Mouse (Mus musculus): ENCODE measurements around the gene Acta2. TPM values are rescaled to one million over a fixed set of nuclear protein-coding genes. Genes with fewer than 3 reads are reported as not detected.
A peak's percentile ranks its signal among the peaks of the same experiment; 100 is the strongest.

Gene Acta2
- polyA plus RNA-seq, 1 experiment from 2014 or later, result 31.5 TPM

GRCm38 (mm10) chr19:34291379-34291778, 36.0 kb upstream of the Acta2 start:
- Histone ChIP-seq H3K27me3 (ENCODE audit: control insufficient read depth, insufficient read depth, low read length) (no peaks in the 10 kb centered on the region), H3K9me3 (ENCODE audit: control insufficient read depth, low read length) (no peaks in the 10 kb centered on the region), H3K4me3 (ENCODE audit: low read depth, low read length) (no peak overlapping the region), H3K9ac (ENCODE audit: low read length) (no peak overlapping the region), H3K4me2 (peak overlapping the region; percentile 72; the same call in 1 of the 2 replicates), H3K27ac (ENCODE audit: low read depth, low read length) (no peak overlapping the region), H3K36me3 (ENCODE audit: control insufficient read depth, insufficient read depth, low read length) (no peaks in the 10 kb centered on the region), H3K4me1 (ENCODE audit: control insufficient read depth, insufficient read depth, low read length) (0 out of 2 replicates have a peak, but pooled peaks cover 7% of the 10 kb centered on the region)
- ATAC-seq (ENCODE audit: low FRiP score), result no peak
- no peak for DNase-seq (ENCODE audit: low spot score, missing footprints)
- 75% methylated on average over 8 of the region's 8 CpGs for WGBS

- Histone ChIP-seq H3K4me1 (ENCODE audit: control insufficient read depth, insufficient read depth, low read length) (0 out of 2 replicates have a peak, but pooled peaks cover 7% of the 10 kb centered on the region), H3K9ac (ENCODE audit: low read length) (no peak overlapping the region), H3K27me3 (ENCODE audit: control insufficient read depth, insufficient read depth, low read length) (no peaks in the 10 kb centered on the region), H3K4me3 (ENCODE audit: low read depth, low read length) (peak overlapping the region; percentile 29), H3K36me3 (ENCODE audit: control insufficient read depth, insufficient read depth, low read length) (no peaks in the 10 kb centered on the region), H3K4me2 (peak overlapping the region; percentile 72), H3K27ac (ENCODE audit: low read depth, low read length) (no peak overlapping the region), H3K9me3 (ENCODE audit: control insufficient read depth, low read length) (no peaks in the 10 kb centered on the region)
- WGBS, result 22% methylated on average over 15 of the region's 15 CpGs
- ATAC-seq (ENCODE audit: low FRiP score) (peak; percentile 34), DNase-seq (ENCODE audit: low spot score, missing footprints) (peak; percentile 86)
Measured at GRCm38 (mm10) chr19:34290872-34291341, 35.5 kb upstream of the Acta2 start.

DNA sequence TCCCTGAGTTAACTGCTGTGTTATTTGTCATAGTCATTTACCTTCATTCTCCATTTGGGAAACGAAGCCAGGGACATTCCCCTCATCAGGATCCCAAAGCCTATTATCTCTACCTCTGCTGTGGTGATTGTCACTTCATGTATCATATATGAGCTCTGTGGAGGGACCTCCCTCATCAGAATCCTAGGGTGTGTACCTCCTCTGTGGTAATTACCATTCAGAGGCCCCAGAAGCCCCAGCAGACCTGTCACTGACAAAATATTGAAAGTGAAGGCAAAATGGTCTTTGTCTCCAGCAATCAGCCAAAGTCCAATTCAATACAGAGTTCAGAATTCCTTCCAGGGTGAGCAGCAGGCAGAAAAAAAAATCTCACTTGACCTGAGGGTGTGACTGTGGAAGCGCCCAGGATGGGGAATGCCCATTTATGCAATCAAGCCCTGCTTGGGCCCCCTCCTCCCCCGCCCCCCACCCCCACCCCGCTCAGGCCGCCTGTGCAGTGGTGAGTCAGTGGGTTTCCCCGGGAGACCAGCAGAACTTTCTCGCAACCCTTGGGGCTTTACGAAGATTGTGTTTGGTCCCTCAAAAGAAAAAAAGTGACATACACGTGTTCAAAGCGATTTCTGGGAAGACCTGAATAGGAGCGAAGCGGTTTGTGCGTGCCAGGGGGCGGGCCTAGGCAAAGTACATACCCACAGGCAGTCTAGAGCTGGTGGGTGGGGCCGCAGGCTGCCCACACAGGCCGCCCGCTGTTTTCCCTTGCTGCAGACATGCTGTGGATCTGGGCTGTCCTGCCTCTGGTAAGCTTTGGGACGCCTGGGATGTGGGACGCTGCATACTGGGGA, 34.8 kb upstream of the Acta2 start, which contains the start of gene Fas:
Fas (plus strand) TSS at position 719 of the 842 bp plus-strand sequence.
- no peaks in the 10 kb centered on the region for H3K36me3 ChIP-seq (ENCODE audit: control insufficient read depth, insufficient read depth, low read length)
- no peaks in the 10 kb centered on the region for H3K9me3 ChIP-seq (ENCODE audit: control insufficient read depth, low read length)
- 3% methylated on average over 19 of the region's 19 CpGs for WGBS
- H3K27me3 ChIP-seq (ENCODE audit: control insufficient read depth, insufficient read depth, low read length), result no peaks in the 10 kb centered on the region
- H3K9ac ChIP-seq (ENCODE audit: low read length), result no peak within 1 kb of the TSS
- ATAC-seq (ENCODE audit: low FRiP score) (peak; percentile 94), DNase-seq (ENCODE audit: low spot score, missing footprints) (peak; percentile 89)
- H3K4me1 ChIP-seq (ENCODE audit: control insufficient read depth, insufficient read depth, low read length), result 0 out of 2 replicates have a peak, but pooled peaks cover 7% of the 10 kb centered on the region
- H3K27ac ChIP-seq (ENCODE audit: low read depth, low read length), result no peak within 1 kb of the TSS
- H3K4me3 ChIP-seq (ENCODE audit: low read depth, low read length), result peak within 1 kb of the TSS; percentile 29
- peak within 1 kb of the TSS; percentile 72 for H3K4me2 ChIP-seq

- no peaks in the 10 kb centered on the region for H3K27me3 ChIP-seq (ENCODE audit: control insufficient read depth, insufficient read depth, low read length)
- no peak overlapping the region for H3K9ac ChIP-seq (ENCODE audit: low read length)
- H3K4me1 ChIP-seq (ENCODE audit: control insufficient read depth, insufficient read depth, low read length), result 0 out of 2 replicates have a peak, but pooled peaks cover 7% of the 10 kb centered on the region
- no peaks in the 10 kb centered on the region for H3K36me3 ChIP-seq (ENCODE audit: control insufficient read depth, insufficient read depth, low read length)
- H3K27ac ChIP-seq (ENCODE audit: low read depth, low read length), result no peak overlapping the region
- WGBS, result 89% methylated on average over 1 of the region's 1 CpGs
- DNase-seq (ENCODE audit: low spot score, missing footprints), result no peak
- no peak overlapping the region for H3K4me2 ChIP-seq
- H3K4me3 ChIP-seq (ENCODE audit: low read depth, low read length), result no peak overlapping the region
- ATAC-seq (ENCODE audit: low FRiP score), result no peak
- H3K9me3 ChIP-seq (ENCODE audit: control insufficient read depth, low read length), result no peaks in the 10 kb centered on the region
Measured at GRCm38 (mm10) chr19:34288696-34289095, 33.3 kb upstream of the Acta2 start.

GRCm38 (mm10) chr19:34287656-34288415, 32.4 kb upstream of the Acta2 start:
- H3K27ac ChIP-seq (ENCODE audit: low read depth, low read length), result no peak overlapping the region
- 87% methylated on average over 13 of the region's 13 CpGs for WGBS
- H3K36me3 ChIP-seq (ENCODE audit: control insufficient read depth, insufficient read depth, low read length), result no peaks in the 10 kb centered on the region
- no peak for DNase-seq (ENCODE audit: low spot score, missing footprints)
- ATAC-seq (ENCODE audit: low FRiP score), result no peak
- no peaks in the 10 kb centered on the region for H3K9me3 ChIP-seq (ENCODE audit: control insufficient read depth, low read length)
- H3K27me3 ChIP-seq (ENCODE audit: control insufficient read depth, insufficient read depth, low read length), result no peaks in the 10 kb centered on the region
- no peak overlapping the region for H3K4me2 ChIP-seq
- 0 out of 2 replicates have a peak, but pooled peaks cover 7% of the 10 kb centered on the region for H3K4me1 ChIP-seq (ENCODE audit: control insufficient read depth, insufficient read depth, low read length)
- no peak overlapping the region for H3K4me3 ChIP-seq (ENCODE audit: low read depth, low read length)
- no peak overlapping the region for H3K9ac ChIP-seq (ENCODE audit: low read length)

DNA sequence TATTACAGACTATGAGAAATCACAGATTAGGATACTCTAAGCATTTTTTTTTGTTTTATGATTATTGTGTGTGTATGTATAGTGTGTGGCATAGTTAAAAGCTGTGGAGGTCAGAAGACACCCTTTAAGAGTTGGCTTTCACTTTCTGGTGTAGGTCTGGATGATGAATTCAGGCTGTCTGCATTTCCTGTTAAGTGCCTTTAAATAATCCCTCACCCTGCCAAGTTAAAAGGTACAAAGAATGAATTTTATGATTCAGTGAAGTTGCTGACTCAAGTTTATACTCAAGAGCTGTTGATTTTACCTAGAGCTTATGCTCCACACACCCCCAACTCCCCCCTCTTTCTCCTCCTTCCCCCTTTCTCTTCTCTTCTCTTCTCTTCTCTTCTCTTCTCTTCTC, 31.8 kb upstream of the Acta2 start:
- Histone ChIP-seq H3K9me3 (ENCODE audit: control insufficient read depth, low read length) (no peaks in the 10 kb centered on the region), H3K9ac (ENCODE audit: low read length) (no peak overlapping the region), H3K4me2 (no peak overlapping the region), H3K27ac (ENCODE audit: low read depth, low read length) (no peak overlapping the region), H3K27me3 (ENCODE audit: control insufficient read depth, insufficient read depth, low read length) (no peaks in the 10 kb centered on the region), H3K36me3 (ENCODE audit: control insufficient read depth, insufficient read depth, low read length) (no peaks in the 10 kb centered on the region), H3K4me1 (ENCODE audit: control insufficient read depth, insufficient read depth, low read length) (0 out of 2 replicates have a peak, but pooled peaks cover 7% of the 10 kb centered on the region), H3K4me3 (ENCODE audit: low read depth, low read length) (no peak overlapping the region)
- ATAC-seq (ENCODE audit: low FRiP score) (no peak), DNase-seq (ENCODE audit: low spot score, missing footprints) (no peak)

DNA sequence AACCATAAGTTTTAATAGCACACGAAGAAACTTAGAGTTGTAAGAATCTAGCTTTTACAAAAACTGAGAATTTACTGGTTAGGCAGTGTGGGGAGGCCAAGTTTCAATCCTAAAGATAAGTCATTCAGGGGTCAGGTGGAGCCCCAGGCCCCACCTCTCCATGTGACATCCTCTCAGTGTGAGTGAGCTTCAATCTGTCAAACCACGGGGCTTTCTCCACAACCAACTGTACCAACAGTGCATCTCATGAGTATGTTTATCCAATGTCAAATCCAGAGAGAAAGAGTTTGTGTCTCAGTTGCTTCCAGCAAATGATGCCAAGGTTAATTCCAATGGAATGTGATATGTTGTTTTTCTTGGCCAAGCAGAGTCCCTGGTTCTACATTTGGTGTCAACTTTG, 29.4 kb upstream of the Acta2 start:
- no peak overlapping the region for H3K4me2 ChIP-seq
- no peaks in the 10 kb centered on the region for H3K27me3 ChIP-seq (ENCODE audit: control insufficient read depth, insufficient read depth, low read length)
- H3K4me3 ChIP-seq (ENCODE audit: low read depth, low read length), result no peak overlapping the region
- no peak overlapping the region for H3K27ac ChIP-seq (ENCODE audit: low read depth, low read length)
- no peak for ATAC-seq (ENCODE audit: low FRiP score)
- no peak for DNase-seq (ENCODE audit: low spot score, missing footprints)
- no peaks in the 10 kb centered on the region for H3K9me3 ChIP-seq (ENCODE audit: control insufficient read depth, low read length)
- no peaks in the 10 kb centered on the region for H3K36me3 ChIP-seq (ENCODE audit: control insufficient read depth, insufficient read depth, low read length)
- 57% methylated on average over 2 of the region's 2 CpGs for WGBS
- H3K4me1 ChIP-seq (ENCODE audit: control insufficient read depth, insufficient read depth, low read length), result no peaks in the 10 kb centered on the region
- no peak overlapping the region for H3K9ac ChIP-seq (ENCODE audit: low read length)

DNA sequence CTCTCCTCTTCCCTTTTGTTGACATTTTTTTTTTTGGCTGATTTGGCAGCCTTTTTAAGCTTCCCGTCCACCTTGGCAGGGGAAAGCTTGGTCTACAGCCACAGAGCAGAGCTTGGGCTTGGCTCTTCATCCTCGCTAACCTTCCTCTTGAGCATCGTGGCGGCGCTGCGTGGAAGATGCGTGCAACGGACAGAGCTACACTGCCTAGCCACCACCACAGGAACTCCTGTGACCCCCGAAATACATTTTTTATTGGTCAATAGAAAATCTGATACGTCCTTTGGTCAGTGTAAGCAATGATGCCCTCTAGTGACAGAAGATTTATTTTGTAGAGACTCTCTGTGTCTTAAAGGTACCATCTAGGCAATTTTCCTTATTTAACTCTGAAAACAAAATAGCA, 29.0 kb upstream of the Acta2 start:
- Histone ChIP-seq H3K4me1 (ENCODE audit: control insufficient read depth, insufficient read depth, low read length) (no peaks in the 10 kb centered on the region), H3K27ac (ENCODE audit: low read depth, low read length) (no peak overlapping the region)
- 68% methylated on average over 10 of the region's 10 CpGs for WGBS

DNA sequence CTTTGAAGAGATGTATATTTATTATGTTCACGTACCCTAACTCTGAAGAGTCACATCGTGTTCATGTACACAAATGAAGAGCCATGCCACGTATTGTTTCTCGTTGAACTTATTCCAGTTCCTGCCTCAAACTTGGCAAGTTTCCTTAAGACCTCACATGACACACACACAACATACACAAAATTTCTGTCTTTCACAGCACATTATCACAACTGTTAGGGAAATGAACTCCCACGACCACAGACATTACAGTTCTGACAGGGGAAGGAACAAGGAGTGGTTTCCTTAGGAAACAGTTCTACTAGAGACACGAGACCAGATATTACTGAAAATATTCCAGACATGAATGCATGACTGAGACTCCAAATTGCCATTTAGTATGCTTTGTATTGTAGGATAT, 28.2 kb upstream of the Acta2 start:
- 89% methylated on average over 6 of the region's 6 CpGs for WGBS
- ATAC-seq (ENCODE audit: low FRiP score) (no peak), DNase-seq (ENCODE audit: low spot score, missing footprints) (no peak)
- no peaks in the 10 kb centered on the region for H3K27me3 ChIP-seq (ENCODE audit: control insufficient read depth, insufficient read depth, low read length)
- no peak overlapping the region for H3K4me3 ChIP-seq (ENCODE audit: low read depth, low read length)
- H3K9me3 ChIP-seq (ENCODE audit: control insufficient read depth, low read length), result no peaks in the 10 kb centered on the region
- no peaks in the 10 kb centered on the region for H3K36me3 ChIP-seq (ENCODE audit: control insufficient read depth, insufficient read depth, low read length)
- H3K4me1 ChIP-seq (ENCODE audit: control insufficient read depth, insufficient read depth, low read length), result no peaks in the 10 kb centered on the region
- no peak overlapping the region for H3K9ac ChIP-seq (ENCODE audit: low read length)
- H3K4me2 ChIP-seq, result no peak overlapping the region
- H3K27ac ChIP-seq (ENCODE audit: low read depth, low read length), result no peak overlapping the region

More for the DNA sequence above, 29.0 kb upstream of the Acta2 start:
- no peak overlapping the region for H3K9ac ChIP-seq (ENCODE audit: low read length)
- H3K9me3 ChIP-seq (ENCODE audit: control insufficient read depth, low read length), result no peaks in the 10 kb centered on the region
- no peak for ATAC-seq (ENCODE audit: low FRiP score)
- no peak for DNase-seq (ENCODE audit: low spot score, missing footprints)
- no peaks in the 10 kb centered on the region for H3K36me3 ChIP-seq (ENCODE audit: control insufficient read depth, insufficient read depth, low read length)
- no peak overlapping the region for H3K4me2 ChIP-seq
- H3K4me3 ChIP-seq (ENCODE audit: low read depth, low read length), result no peak overlapping the region
- H3K27me3 ChIP-seq (ENCODE audit: control insufficient read depth, insufficient read depth, low read length), result no peaks in the 10 kb centered on the region

All from midbrain, embryonic 11.5 days (tissue).